Mouse (Mus musculus): ENCODE measurements at regions not wholly inside any gene's neighbourhood (a gene's known extent, or its start where the extent isn't known, plus 50 kb on each side); places are given as distances from the start of the nearest gene placed in this dataset.
"Not testable (repeated sequence)": the region's sequence is repeated elsewhere in the genome, so short reads cannot be mapped to it uniquely, and the experiment has no call there.

GRCm38 (mm10) chr13:11030874-11031273 is 670.2 kb upstream of the Chrm3 start:
- DNase-seq: not testable (repeated sequence)

- no peak for DNase-seq
These were observed 669.7 kb upstream of the Chrm3 start for GRCm38 (mm10) chr13:11030381-11030780.

GRCm38 (mm10) chr13:11025918-11026317 is 665.3 kb upstream of the Chrm3 start:
- no peak for DNase-seq

GRCm38 (mm10) chr13:11024441-11024840 is 663.8 kb upstream of the Chrm3 start:
- no peak for DNase-seq

- no peak for DNase-seq
These were observed 656.9 kb upstream of the Chrm3 start for GRCm38 (mm10) chr13:11017584-11017983.

- DNase-seq: no peak
These were observed 644.7 kb upstream of the Chrm3 start for GRCm38 (mm10) chr13:11005374-11005773.

GRCm38 (mm10) chr13:10991151-10991550 is 630.5 kb upstream of the Chrm3 start:
- DNase-seq: no peak

- no peak for DNase-seq
These were observed 629.9 kb upstream of the Chrm3 start for GRCm38 (mm10) chr13:10990503-10991025.

- no peak for DNase-seq
These were observed 628.6 kb upstream of the Chrm3 start for GRCm38 (mm10) chr13:10989095-10989814.

- no peak for DNase-seq
These were observed 623.1 kb upstream of the Chrm3 start for GRCm38 (mm10) chr13:10983736-10984135.

GRCm38 (mm10) chr13:10982543-10982942 is 621.9 kb upstream of the Chrm3 start:
- no peak for DNase-seq

GRCm38 (mm10) chr13:10971932-10972331 is 611.3 kb upstream of the Chrm3 start:
- no peak for DNase-seq

GRCm38 (mm10) chr13:10970721-10971120 is 610.1 kb upstream of the Chrm3 start:
- no peak for DNase-seq

GRCm38 (mm10) chr13:10952923-10953322 is 592.3 kb upstream of the Chrm3 start:
- no peak for DNase-seq

- not testable (repeated sequence) for DNase-seq
These were observed 590.0 kb upstream of the Chrm3 start for GRCm38 (mm10) chr13:10950658-10951057.

- DNase-seq: no peak
These were observed 586.8 kb upstream of the Chrm3 start for GRCm38 (mm10) chr13:10947398-10947797.

GRCm38 (mm10) chr13:10943877-10944276 is 583.2 kb upstream of the Chrm3 start:
- DNase-seq: no peak

- DNase-seq: peak; percentile 39
These were observed 581.5 kb upstream of the Chrm3 start for GRCm38 (mm10) chr13:10942031-10942655.

- no peak for DNase-seq
These were observed 577.6 kb upstream of the Chrm3 start for GRCm38 (mm10) chr13:10938233-10938632.

GRCm38 (mm10) chr13:10930741-10931140 is 570.1 kb upstream of the Chrm3 start:
- no peak for DNase-seq

- no peak for DNase-seq
These were observed 553.7 kb upstream of the Chrm3 start for GRCm38 (mm10) chr13:10914377-10914776.

GRCm38 (mm10) chr13:10909122-10909751 is 548.6 kb upstream of the Chrm3 start:
- no peak for DNase-seq

GRCm38 (mm10) chr13:10867864-10868263 is 507.2 kb upstream of the Chrm3 start:
- no peak for DNase-seq

Data from right cerebral cortex, postnatal 14 days (tissue).